Mouse (Mus musculus) liver, postnatal 0 days (tissue): Measurements from ENCODE around the gene Tbc1d8b. TPM values are rescaled to one million over a fixed set of nuclear protein-coding genes. Genes with fewer than 3 reads are reported as not detected.

Experiments used
- ATAC-seq: fragments of 200-750 bp; cut with Nextera tagmentation; 2 replicates; pipeline ENCODE4 v1.8.0; 2017; ENCODE audit warnings: mild to moderate bottlenecking, moderate library complexity
- DNase-seq: peaks from one replicate; pipeline ENCODE4 v3.0.0-alpha.2; 2016
- H3K27ac ChIP-seq: fragments of 300-500 bp; sonication (generic); 2 replicates; pipeline ENCODE4 v1.5.1; 2014; ENCODE audit warnings: antibody characterized with exemption, moderate library complexity, mild to moderate bottlenecking, low read depth
- H3K27me3 ChIP-seq: fragments of 300-500 bp; sonication (generic); 2 replicates; pipeline ENCODE4 v1.6.1; 2014; ENCODE audit warnings: low read length, control low read depth, mixed read lengths; ENCODE audit not compliant: insufficient read depth
- H3K36me3 ChIP-seq: fragments of 300-500 bp; sonication (generic); replicated peaks from 2 replicates; pipeline ENCODE4 v1.6.1; 2014; ENCODE audit warnings: mild to moderate bottlenecking, control low read depth, low read length, moderate library complexity, mixed read lengths; ENCODE audit not compliant: insufficient read depth
- H3K4me1 ChIP-seq: fragments of 300-500 bp; sonication (generic); 2 replicates; pipeline ENCODE4 v1.6.1; 2014; ENCODE audit warnings: antibody characterized with exemption, mild to moderate bottlenecking, control low read depth; ENCODE audit not compliant: insufficient read depth
- H3K4me2 ChIP-seq: fragments of 300-500 bp; sonication (generic); 2 replicates; pipeline ENCODE4 v1.6.1; 2014; ENCODE audit warnings: low read depth, mild to moderate bottlenecking, low read length, moderate library complexity, mixed read lengths
- H3K4me3 ChIP-seq: fragments of 300-500 bp; sonication (generic); 2 replicates; pipeline ENCODE4 v1.5.1; 2014; ENCODE audit warnings: low read depth, low read length
- H3K9ac ChIP-seq: fragments of 300-500 bp; sonication (generic); replicated peaks from 2 replicates; pipeline ENCODE4 v1.6.1; 2014; ENCODE audit warnings: mild to moderate bottlenecking, moderate library complexity
- H3K9me3 ChIP-seq: fragments of 300-500 bp; sonication (generic); 2 replicates; pipeline ENCODE4 v1.6.1; 2016; ENCODE audit warnings: mild to moderate bottlenecking, control low read depth, low read length, mixed read lengths
- CTCF ChIP-seq: sonication (generic); IDR thresholded peaks from 2 replicates; pipeline ENCODE4 v1.5.1; 2016; ENCODE audit warnings: antibody characterized with exemption, low read depth
- EP300 ChIP-seq: IDR thresholded peaks from 2 replicates; pipeline ENCODE4 v1.6.1; 2016; ENCODE audit warnings: antibody characterized with exemption, low read depth, mild to moderate bottlenecking
- WGBS: fragments of 180-500 bp; shearing (Covaris S2); extraction: QIAGEN DNeasy Blood & Tissue Kit; methylation state at CpG from one replicate; pipeline ENCODE4 v1.1.7; 2014; ENCODE audit not compliant: insufficient replicate concordance; 5-methylcytosine and 5-hydroxymethylcytosine counted together
- polyA plus RNA-seq: library from polyadenylated mRNA; unstranded; fragments of >200 nt; fragmentation: Nextera tagmentation; extraction: Ambion mirVana; gene quantifications from 2 replicates; pipeline ENCODE4 v1.2.1, GENCODE M21; 2015

Tbc1d8b gene
- polyA plus RNA-seq, 1 experiment from 2014 or later = 0.93 TPM

- ATAC-seq (no peak), DNase-seq (no peak)
- WGBS = 81% methylated on average over 3 of the region's 3 CpGs
- Histone ChIP-seq H3K27me3 (no peaks in the 10 kb centered on the region), H3K9me3 (no peaks in the 10 kb centered on the region), H3K36me3 (no peaks in the 10 kb centered on the region), H3K9ac (no peak overlapping the region), H3K4me3 (no peak overlapping the region), H3K4me2 (no peak overlapping the region), H3K4me1 (peaks cover 4% of the 10 kb centered on the region), H3K27ac (no peak overlapping the region)
- TF ChIP-seq CTCF (no peak), EP300 (no peak)
These were observed 98.2 kb downstream of the Tbc1d8b start for GRCm38 (mm10) chrX:139783045-139783422.

- Histone ChIP-seq H3K4me1 (peaks cover 4% of the 10 kb centered on the region), H3K27ac (no peak overlapping the region), H3K9me3 (no peaks in the 10 kb centered on the region), H3K4me3 (no peak overlapping the region), H3K9ac (no peak overlapping the region), H3K27me3 (no peaks in the 10 kb centered on the region), H3K4me2 (no peak overlapping the region), H3K36me3 (no peaks in the 10 kb centered on the region)
- ATAC-seq = no peak
- no peak for DNase-seq
- WGBS = 20% methylated on average over 1 of the region's 1 CpGs
- TF ChIP-seq EP300 = no peak
These were observed 101.0 kb downstream of the Tbc1d8b start for GRCm38 (mm10) chrX:139785764-139786163.

DNA sequence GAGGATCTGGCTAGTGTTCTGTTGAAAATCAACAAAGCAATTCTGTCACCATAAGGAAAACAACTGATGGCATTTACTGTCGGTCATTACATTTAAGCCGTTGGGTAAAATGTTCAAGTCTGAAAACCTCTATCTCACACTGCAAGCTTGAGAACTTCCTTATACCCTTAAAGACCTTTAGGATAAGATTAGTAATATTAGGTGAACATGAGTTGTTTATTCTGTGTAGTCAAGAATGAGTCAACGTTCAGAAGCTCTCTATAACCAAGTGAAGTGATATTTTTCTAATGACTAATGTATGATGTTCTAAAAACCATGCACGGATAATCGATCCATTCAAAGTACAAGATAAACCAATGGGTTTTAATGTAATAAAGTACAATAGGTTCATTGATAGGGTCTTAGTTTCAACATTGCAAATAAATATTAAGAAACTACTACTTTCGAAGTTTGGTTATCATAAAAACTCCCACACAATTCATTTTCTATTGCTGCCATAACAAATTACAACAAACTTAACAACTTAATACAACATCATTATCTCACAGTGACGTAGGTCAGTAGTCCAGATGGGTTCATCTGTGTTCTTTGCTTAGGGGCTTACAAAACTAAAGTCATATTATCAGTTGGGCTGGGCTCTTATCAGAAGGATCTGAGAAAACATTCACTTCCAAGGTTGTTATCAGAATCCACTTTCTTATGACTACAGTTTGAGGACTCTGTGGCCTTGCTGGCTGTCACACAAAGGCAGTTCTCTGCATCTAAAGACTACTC lies 109.5 kb downstream of the Tbc1d8b start:
- DNase-seq = no peak
- ATAC-seq = no peak

DNA sequence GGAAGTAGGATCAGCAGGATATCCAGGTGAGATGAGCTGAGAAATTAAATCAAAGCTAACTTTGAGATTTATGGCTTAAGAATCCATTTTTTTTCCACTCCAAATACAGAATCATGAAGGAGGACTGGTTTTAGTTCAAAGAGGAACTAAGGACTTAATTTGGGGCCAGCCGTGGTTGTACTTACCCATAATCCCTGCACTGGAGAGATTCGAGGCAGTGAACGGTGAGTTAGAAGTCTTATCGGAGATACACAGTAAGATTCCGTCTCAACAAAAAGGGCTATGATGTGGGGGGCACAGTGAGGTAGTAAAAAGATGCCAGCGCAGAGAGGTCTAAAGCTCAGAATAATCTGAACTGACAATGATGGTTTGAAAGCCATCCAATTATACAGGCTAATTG lies 111.2 kb downstream of the Tbc1d8b start:
- WGBS = 68% methylated on average over 6 of the region's 6 CpGs
- Histone ChIP-seq H3K4me3 (no peak overlapping the region), H3K4me2 (no peak overlapping the region), H3K4me1 (no peaks in the 10 kb centered on the region), H3K27ac (no peak overlapping the region), H3K9ac (no peak overlapping the region), H3K36me3 (no peaks in the 10 kb centered on the region), H3K9me3 (no peaks in the 10 kb centered on the region), H3K27me3 (no peaks in the 10 kb centered on the region)
- no peak for DNase-seq
- TF ChIP-seq CTCF = no peak
- no peak for TF ChIP-seq EP300
- no peak for ATAC-seq

More for the DNA sequence above, 109.5 kb downstream of the Tbc1d8b start:
- Histone ChIP-seq H3K9ac (no peak overlapping the region), H3K4me2 (no peak overlapping the region), H3K36me3 (no peaks in the 10 kb centered on the region), H3K4me1 (no peaks in the 10 kb centered on the region), H3K4me3 (no peak overlapping the region), H3K9me3 (no peaks in the 10 kb centered on the region), H3K27ac (no peak overlapping the region), H3K27me3 (no peaks in the 10 kb centered on the region)
- 72% methylated on average over 7 of the region's 7 CpGs for WGBS
- no peak for TF ChIP-seq CTCF
- no peak for TF ChIP-seq EP300

GRCm38 (mm10) chrX:139797875-139798274 lies 113.1 kb downstream of the Tbc1d8b start:
- DNase-seq (no peak), ATAC-seq (no peak)
- no peak for TF ChIP-seq CTCF
- no peak for TF ChIP-seq EP300
- 74% methylated on average over 9 of the region's 9 CpGs for WGBS
- no peak overlapping the region for H3K27ac ChIP-seq
- H3K4me1 ChIP-seq = no peaks in the 10 kb centered on the region
- H3K9me3 ChIP-seq = no peaks in the 10 kb centered on the region
- no peaks in the 10 kb centered on the region for H3K27me3 ChIP-seq
- no peak overlapping the region for H3K4me2 ChIP-seq
- no peaks in the 10 kb centered on the region for H3K36me3 ChIP-seq
- H3K4me3 ChIP-seq = no peak overlapping the region
- no peak overlapping the region for H3K9ac ChIP-seq

DNA sequence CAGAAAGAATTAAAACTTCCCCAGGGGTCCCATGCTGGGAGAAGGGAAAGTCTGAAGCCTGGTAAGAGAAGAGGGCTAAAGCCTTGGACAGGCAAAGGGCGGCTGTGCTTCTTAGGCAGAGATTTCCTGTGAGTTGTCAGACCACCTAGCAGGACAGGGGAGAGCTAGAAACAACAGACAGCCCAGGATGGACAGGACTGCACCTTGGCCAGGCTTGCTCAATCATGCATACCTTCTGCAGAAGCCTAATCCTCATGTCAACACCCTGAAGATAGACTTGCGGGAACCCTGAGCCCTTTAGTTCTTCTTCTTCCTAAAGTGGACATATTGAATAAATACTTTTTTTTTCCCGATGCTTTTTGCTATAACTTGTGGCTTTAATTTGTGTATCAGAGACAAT lies 115.2 kb downstream of the Tbc1d8b start:
- Histone ChIP-seq H3K36me3 (no peaks in the 10 kb centered on the region), H3K4me2 (no peak overlapping the region), H3K27ac (no peak overlapping the region), H3K9me3 (no peaks in the 10 kb centered on the region), H3K4me1 (no peaks in the 10 kb centered on the region), H3K4me3 (no peak overlapping the region), H3K9ac (no peak overlapping the region), H3K27me3 (no peaks in the 10 kb centered on the region)
- 78% methylated on average over 3 of the region's 3 CpGs for WGBS
- DNase-seq (no peak), ATAC-seq (no peak)
- TF ChIP-seq CTCF = no peak
- no peak for TF ChIP-seq EP300
